Mouse (Mus musculus) heart, adult 8-10 months (tissue): ENCODE data around the gene Calr. TPM values are rescaled to one million over a fixed set of nuclear protein-coding genes. Genes with fewer than 3 reads are reported as not detected.

Experiments
- DNase-seq: peaks from one replicate; pipeline ENCODE4 v3.0.0; 2022; ENCODE audit warnings: low spot score
- total RNA-seq, 4 experiments: library from RNA; stranded (reverse); gene quantifications; 2 replicates each; pipeline ENCODE4 v1.2.4; 2022

The Calr gene
- total RNA-seq, 4 experiments from 2014 or later, result 330 to 410 (median 343) TPM

DNA sequence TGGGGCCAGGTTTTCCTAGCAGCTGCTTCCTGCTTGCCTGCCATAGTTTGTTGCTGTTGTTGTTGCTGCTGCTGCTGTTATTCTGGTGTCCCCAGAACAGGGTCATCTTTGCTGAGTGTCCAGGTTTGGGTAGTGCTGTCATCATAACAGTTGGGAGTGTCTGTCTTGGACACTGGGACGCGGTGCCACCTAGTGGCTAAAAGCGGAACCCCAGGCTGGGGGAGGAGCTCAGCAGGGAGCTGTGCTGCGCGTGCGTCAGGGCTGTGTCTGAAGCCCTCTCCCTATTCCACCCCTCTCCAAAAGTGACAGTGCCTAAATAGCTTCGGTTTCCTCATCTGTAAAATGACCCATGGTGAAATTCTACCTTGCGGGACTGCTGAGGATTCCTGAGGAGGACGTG is 31.2 kb downstream of the Calr start:
- DNase-seq, result peak; percentile 97

DNA sequence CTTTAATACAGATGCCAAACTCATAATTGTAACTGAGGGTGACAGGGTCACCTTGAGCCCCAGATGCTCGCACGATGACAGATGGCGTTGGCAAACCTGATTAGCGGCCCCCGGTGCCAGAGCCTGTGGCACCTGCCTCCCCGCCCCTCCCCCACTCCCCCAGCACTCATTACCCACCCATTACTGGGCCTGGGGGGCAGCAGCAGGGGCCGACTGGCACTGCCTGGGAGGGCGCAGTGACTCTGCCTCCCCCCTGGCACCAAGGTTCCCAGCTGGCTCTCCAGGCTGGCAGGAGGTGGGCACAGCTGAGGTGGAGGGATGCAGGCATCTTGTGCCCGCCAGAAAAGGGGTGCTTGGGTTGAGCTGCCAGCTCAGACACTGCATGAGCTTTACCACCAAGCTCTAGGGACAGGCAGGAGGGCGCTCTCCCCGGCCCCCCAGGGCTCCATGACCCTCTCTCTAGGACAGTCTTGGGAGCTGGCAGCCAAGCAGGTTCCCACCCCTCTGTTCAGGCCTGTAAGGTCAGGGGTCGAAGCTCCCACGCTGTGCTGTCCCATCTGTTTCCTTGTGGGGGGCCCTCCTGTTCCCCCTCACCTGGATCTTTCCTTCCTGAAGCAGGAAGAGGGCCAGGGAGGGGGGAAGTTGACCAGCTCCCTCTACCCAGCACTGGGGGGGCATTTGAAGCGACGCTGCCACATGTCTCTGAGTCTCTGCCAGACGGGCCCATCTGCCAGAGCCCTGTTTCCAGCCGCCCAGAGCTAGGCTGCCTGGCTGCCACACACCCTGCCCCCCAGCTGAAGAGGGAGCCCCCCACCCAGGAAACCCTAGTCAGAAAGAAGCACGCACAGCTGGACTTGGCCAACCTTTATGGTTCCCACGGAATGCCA is 31.9 kb downstream of the Calr start:
- no peak for DNase-seq

DNA sequence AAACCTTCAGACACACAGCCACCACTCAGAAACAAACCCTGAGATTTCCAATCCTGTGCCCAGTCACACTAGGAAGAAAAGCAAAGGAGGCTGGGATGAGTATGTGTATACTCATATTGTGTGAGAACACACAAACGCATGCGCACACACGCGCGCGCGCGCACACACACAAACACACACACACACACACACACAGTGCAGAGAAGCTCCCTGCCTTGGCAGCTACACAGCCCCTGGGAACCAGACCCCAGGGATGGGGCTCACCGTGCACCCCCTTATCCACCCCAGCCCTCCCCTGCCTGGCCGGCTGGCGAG is 32.5 kb downstream of the Calr start:
- DNase-seq, result no peak

DNA sequence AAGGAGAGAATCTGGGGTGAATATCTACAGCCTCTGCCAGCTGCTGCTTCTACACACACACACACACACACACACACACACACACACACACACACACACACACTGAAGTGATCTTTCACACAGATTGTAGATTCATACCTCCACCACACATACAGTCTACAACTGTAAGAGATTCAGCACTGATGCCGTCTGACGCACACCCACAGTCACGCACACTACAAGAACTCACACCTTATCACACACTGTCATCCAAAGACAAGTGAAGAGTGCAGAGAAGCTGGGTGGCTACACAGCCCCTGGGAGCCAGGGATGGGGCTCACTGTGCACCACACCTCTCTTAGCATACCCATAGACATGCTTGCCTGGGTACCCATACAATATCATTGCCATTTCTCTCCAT is 32.9 kb downstream of the Calr start:
- DNase-seq, result no peak

DNA sequence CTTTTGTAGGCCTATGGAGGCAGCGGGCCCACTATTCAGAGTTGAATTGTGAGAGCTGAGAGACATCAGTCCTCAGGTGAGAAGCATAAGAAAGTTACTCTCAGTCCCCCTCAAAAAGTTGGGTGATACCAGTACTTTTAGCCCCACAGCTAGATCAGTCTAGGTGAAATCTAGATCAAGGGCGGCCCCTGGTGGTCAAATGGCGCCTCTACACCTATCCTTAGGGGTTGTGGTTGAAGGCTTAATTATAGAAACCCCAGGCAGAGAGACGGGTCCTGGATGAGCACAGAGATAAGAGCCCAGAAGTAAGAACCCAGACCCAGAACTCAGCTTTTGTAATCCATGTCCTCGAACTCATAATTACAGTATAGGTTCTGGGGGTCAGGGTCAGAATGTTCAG is 33.7 kb downstream of the Calr start:
- peak; percentile 88 for DNase-seq

DNA sequence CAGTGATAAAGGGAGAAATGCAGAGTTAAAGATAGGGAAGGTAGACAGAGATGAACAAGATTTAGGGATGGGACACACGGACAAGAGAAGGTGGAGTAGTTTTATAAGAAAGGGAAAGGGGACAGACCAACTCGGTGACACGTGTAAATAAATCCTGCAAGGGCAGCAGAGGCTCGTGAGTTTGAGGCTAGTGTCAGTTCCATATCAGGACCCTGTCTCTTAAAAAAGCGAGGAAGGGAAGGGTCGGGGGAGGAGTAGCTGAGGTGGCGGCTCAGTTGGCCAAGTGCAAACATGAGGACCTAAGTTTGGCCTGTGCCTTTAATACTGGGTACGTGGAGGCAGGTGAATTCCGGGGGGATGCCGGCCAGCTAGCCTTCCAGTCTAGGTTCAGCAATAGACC is 35.4 kb downstream of the Calr start:
- no peak for DNase-seq

DNA sequence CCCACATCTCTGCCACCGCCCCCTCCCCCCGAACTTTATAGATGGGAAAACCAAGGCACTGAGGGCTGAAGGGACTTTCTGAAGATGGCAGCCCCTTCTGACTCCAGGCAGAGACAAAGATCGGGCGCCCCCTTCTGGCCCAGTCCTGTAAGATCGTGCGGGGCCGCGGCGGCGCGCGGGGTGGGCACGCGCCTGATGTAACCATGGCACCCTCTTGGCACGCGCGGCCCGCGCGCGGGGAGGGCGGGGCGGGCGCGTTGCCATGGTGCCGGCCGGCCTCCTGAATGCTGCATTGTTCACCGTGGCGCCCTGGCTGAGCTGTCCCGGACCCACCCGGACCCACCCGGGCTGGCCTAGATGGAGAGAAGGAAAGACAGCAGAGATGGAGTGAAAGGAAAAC is 35.8 kb downstream of the Calr start:
- DNase-seq, result peak; percentile 90

DNA sequence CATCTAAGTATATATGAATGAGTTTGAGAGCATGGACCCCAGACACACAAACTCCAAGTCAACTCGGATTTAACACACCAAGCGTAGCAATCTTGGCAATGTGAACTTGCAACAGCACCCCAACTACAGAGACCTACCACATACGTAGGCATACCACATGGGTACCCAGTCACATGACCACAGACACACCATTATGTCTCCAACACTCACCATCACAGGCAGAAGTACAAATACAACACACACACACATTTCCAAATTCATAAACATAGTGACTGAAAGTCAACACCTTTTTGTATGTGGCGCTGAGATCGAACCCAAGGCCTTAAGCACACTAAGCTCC is 36.8 kb downstream of the Calr start:
- no peak for DNase-seq

DNA sequence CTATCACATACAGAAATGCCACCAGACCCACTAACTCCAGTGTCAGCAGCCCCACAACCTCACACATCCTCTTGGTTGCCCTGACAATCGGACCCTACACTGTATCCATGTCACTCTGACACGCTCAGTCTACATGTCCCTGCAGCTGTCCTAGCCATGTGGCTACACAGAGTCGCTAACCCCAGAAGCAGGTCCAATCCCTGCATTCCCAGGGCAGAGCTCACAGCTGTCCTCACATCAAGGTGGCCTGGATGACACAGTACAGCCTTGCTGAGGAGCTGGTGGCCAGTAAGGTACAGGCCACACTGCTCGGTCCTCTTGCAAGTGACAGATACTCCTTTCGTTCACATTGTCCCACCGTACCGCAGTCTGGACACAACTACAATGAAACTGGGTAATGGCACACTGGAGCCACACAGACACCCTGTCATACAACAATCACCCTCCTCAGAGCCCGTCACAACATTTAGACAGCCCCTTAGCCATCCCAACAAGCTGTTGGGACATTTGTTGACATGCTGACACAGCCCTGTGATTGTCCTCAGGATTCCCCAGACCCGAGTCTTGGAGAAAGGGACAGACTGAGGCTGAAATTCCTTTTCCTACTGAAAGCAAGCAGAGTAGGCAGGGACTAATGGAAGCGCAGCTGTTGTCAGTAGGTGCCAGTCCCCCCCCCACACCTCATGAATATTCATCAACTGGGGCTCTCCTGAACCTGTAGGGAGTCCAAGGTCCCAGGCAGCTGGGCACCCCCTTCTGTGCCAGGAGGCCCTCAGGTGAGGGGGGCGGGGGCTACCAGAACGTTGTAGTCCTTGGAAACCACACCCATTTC is 37.4 kb downstream of the Calr start:
- DNase-seq, result no peak

DNA sequence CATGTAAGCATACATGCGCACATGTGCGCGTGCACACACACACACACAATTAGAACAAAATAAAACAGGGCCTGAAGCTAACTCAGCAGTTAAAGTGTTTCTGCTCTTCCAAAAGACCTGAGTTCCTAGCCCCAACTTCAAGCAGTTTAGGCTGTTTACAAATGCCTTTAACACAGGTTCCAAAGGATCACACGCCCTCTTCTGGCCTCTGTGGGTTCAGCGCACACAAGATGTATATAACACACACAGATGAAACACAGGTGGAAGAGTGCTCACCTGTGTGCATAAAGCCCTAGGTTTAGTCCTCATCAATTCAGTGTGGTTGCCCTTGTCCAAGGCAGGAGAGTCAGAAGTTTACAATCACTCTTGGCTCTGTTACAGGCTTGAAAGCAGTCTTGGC is 40.7 kb downstream of the Calr start:
- DNase-seq, result no peak

DNA sequence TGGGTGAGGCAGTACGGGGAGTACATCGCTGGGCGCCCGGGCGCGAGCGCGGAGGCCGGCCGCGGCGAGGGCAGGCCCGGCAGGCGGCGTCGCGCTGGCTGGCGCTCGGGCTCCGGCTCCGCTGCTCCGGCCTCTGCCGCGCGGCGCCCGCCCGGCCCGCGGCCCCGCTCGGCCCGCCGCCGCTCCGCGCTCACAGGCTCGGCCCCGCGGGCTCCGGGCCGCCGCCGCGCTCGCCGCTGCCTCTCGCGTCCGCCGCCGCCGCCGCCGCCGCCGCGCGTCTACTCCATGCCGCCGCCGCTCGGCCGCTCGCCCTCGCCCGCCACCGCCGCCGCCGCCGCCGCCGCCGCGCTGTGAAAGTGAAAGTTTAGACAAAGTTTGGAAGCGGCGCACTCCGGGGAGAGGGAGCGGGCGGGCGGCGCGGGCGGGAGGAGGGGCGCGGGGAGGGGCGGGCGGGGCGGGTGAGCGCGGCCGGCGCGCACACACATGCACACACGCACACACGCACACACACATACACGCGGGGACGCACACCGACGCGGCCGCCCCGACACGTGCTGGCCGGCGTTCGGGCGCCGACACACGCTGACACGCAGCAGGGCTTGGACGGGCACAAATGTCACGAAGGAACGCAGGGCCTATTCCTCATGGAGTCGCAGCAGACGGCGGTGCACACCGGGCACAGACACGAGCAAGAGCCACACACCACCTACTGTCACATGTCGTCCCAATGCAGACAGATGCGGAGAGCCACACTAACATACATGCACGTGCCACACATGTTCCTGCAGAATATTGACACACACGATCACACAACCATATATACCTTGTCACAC is 46.5 kb downstream of the Calr start, which contains the start of gene Nfix:
Nfix (minus strand) TSS at position 346 of the 833 bp plus-strand sequence.
- no peak for DNase-seq

DNA sequence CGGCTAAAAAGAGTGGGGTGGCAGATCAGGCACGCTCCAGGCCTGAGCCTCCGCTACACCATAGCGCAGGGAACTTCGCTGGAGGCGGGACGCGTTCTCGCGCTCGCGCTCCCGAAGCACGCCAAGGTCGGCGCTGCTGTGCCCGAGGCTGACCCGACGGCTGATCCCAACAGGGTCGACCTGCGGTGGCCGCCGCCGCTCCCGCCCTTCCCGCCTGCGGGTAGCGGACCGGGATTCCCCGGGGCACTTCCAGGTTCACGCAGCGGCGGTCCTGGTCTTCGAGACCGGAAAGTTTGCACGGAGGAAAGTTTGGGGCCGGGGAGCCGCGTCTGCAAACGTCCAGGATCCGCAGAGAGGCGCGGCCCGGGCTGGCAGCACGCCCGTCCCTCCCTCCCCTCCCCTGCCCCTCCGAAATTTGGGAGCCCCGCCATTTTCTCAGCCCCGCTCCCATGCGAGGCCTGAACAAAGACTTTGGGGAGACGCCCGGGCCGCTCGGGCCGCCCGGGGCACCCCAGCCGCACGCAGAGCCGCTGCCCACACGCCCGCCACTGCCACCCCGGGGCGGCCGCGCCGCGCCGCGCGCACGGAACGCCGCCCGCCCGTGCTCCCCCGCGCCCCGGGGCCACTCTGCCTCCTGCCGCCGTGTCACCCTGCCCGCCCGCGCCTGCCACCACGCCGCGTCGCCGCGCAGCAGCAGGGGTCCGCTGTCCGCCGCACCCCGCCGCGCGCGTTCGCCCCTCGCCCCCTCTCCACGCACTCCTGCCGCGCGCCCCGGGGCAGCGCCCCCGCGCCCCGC is 47.4 kb downstream of the Calr start:
- no peak for DNase-seq

DNA sequence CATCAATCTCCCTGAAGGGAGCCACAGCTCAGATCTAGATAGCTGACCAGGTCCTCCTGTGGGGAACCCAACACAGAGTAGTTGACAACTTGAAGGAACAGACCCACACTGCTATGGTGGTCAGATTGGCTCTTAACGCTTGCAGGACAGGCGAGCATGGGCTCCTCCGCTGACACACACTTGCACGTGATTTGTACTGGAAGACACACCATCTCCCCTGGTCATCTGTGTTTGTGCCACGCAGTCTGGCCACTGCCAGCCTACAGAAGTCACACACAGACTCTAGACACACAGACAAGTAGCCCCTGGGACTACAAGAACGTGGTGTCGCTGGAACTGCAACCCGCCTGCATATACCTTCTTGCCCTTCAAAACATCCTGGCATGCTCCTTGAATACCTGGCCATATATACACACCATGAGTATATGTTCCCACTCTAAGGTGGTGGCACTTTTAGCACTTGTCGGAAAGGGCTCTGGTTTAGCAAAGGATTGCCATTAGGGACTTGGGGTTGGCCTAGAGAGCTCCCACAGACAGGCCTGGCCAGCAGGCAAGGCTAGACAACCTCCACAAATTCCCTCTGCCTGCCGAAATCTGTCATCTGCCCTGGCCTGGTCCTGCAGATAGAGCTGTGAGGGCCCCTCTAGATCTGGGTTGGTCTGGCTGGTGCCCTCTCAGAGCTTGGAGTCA is 48.1 kb downstream of the Calr start:
- DNase-seq, result no peak

DNA sequence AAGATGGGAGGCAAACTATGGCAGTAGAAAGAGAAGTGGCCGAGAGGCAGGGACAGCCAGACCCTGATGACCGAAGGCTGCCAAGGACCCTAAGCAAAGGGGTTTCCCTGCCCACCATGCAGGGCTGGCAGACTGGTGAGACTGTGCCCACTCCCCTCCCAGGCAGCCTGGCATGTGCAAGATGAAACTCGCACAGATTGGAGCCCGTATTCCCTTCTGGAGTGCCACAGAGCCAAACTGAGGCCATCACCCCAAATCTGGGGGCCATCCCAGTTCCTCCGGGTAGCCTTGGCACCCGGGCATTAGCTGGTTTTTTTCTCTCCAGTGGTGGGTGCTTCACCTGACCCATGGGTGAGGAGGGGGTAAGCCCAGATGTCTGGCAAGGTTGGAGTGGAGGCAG is 48.8 kb downstream of the Calr start:
- DNase-seq, result no peak

DNA sequence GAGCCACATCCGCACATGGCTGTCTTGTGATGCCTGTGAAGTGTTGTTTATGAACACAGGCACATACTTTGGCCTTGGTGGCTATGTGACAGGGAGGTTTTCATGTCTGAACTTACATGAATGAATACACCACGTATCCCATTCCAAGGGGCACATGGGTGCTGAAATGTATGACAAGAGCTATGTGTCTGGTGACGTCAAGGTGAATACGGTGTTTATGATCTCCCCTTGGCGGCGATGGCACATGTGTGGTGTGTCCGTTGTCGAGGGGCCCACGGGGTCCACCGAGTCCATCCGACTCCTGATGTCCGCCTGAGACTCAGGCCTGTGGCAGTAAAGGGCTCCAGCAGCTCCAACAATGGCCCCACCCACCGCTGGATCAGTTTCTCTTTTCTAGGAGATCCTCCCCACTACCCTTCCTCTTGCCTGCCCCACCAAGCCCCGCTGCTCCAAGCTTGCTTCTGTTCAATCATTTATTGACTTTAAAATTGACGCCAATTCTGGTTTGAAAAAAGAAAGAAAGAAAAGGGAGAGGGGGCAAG is 49.4 kb downstream of the Calr start:
- DNase-seq, result no peak

DNA sequence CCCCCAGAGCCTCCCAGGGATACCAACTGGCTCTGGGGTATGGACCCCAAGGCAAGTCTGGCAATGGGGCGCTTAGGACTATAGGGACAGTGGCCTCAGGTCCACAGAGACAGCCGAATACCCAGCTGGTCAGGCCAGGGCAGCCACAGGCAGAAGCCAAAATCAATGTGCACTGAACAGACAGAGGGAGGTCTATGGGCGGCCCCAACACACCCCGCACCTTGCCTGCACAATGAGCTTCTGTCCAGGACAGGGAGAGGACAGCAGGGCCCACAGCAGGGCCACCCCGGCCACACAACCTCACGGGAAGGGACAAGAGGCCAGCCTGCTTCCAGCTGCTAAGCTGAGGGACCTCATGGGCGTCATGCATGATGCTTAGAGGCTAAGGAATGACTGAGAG is 52.2 kb downstream of the Calr start:
- DNase-seq, result no peak

DNA sequence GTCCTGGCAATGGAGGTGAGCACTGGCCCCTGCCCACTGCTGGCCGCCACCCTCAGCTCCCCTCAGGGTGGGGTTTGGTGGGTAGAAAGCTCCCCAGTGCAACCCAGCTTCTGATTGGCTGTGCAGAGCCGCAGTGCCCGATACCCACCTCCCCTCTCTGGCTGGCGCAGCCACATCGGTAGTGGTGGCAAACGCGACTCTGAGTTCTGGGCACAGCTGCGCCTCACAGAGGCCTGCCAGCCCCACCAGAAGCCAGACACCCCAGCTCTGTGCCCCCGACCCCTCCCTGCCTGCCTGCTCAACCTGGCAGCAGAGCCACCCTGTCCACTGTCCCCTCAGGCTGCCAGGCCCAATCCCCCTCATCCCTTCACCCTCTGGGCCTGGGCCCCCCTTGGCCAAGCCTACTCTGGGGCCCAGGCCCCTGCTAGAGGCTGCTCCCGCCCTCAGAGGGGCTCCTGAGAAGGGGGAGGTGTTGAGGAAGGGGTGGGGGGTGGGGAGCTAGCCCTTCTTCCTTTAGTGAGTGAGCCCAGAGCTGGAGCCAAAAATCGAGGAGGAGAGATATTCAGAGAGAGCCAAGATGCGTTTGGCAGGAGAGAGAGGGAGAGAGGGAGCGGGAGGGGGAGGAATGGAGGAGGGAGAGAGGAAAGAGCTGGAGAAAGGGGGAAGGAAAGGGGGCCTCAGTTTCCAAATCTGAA is 52.8 kb downstream of the Calr start:
- no peak for DNase-seq

DNA sequence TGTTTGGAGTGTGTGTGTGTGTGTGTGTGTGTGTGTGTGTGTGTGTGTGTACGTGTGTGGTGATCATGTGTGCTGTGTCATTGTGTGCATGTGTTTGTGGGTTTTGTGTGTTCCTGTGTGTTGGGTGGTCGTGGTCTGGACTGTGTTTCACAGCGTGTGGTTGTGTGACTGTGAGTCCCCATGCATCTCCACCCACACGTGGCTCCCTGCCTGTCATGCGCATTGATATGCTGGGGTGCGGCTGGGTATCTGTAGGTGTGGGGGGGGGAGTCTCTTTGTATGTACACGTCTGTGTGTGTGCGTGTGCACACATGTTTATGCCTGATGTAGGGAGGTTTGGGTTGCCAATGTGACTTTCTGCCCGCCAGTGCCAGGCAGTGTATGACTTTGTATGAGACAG is 53.6 kb downstream of the Calr start:
- DNase-seq, result no peak

DNA sequence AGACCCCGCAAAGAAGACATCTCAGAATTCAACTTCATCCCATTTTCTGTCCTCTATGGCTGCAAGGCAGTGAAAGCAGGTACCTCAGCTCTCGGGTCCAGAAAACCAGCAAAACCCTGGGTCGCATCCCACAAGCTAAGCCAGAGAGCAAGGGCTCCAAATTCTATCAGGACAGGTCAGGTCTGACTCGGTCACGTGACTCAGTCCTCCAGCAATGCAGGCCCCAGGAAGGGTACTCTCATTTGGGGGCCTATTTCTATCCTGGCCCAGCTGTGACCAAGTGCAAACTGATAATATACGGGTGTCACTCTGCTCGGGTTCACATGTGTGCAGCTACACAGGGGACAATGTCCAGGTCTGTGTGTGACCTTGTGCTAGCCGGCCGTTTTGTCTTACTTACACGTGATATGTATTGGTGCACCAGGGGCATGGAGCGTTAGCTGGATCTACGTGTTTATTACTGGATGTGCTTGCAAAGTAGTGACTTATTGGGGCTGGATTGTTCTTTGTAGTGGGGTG is 54.2 kb downstream of the Calr start:
- DNase-seq, result no peak
